In the genomic region with DNA sequence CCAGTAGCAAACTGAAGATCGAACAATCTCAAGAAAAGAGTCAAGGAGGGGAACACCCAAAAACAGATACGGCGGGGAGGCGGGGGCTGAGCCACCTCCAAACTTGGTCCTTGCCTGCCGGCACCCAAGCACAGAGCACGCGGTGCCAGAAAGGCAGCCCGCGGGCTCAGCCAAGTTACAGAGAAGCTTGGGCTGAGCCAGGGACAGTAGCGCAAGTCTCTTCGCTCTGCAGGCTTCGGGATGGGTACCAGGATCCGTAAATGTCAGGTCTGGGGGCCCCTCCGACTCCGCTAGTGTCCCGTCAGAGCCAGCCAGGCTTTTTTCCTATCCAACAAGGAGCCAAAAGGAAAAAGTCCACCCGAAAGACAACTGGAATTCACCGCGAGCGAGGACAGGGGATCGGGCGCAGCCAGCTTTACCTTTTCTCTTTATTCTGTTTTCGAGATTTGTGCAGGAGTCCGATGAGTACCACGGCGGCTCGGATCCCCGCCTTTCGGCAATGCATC, we compare ENCODE assay signal across 9 mouse cellular contexts.
DNase-seq lines count a peak whose midpoint lies in the region; ATAC-seq lines count a peak whose summit lies in the region.
"Had no signal": no experiment of that assay in that cellular context is flagged by ENCODE, and none has a peak within 500 bp of the region (broad histone marks: within the 10 kb centered on the region; RNA-seq: fewer than 3 reads in every experiment).

No protein-coding gene starts in this region.

- intact Hi-C loops in heart, postnatal 25 days (cut with DNase I) = loop anchor here (5.0 kb wide), 1 partner anchor 55 kb away; no protein-coding TSS in a partner anchor

- peaks cover 18% of the 10 kb centered on the region for H3K4me1 ChIP-seq in midbrain, embryonic 16.5 days (ENCODE audit: control insufficient read depth, insufficient read depth, low read length)

- DNase-seq in heart, adult 11 months = peak; percentile 91
- DNase-seq in heart, postnatal 25 days (ENCODE audit: low spot score) = no peak
- DNase-seq in A20 (ENCODE audit: low read depth, low spot score) = peak; percentile 67
- peak; percentile 68 for DNase-seq in brain, adult 2 months (ENCODE audit: low read depth, low spot score)
- DNase-seq in heart, adult 18-20 months = peak; percentile 43 to 67
- DNase-seq in kidney, postnatal 10 days = peak; percentile 34

- H3K27me3 ChIP-seq in midbrain, embryonic 16.5 days (ENCODE audit: control insufficient read depth, insufficient read depth, low read depth, low read length) = peaks cover 8% of the 10 kb centered on the region

- peak overlapping the region; percentile 78 for H3K9ac ChIP-seq in midbrain, embryonic 16.5 days (ENCODE audit: low read depth, low read length)

- H3K27ac ChIP-seq in midbrain, embryonic 16.5 days (ENCODE audit: low read length) = no peak overlapping the region
- H3K27ac ChIP-seq: macrophage had no signal

- H3K36me3 ChIP-seq in midbrain, embryonic 16.5 days (ENCODE audit: control insufficient read depth, insufficient read depth, low read length) = no peaks in the 10 kb centered on the region

- peak overlapping the region; percentile 75 for H3K4me3 ChIP-seq in midbrain, embryonic 16.5 days (ENCODE audit: low read depth, low read length)

- peak overlapping the region; percentile 99 for H3K4me2 ChIP-seq in midbrain, embryonic 16.5 days (ENCODE audit: low read length)

- H3K9me3 ChIP-seq in midbrain, embryonic 16.5 days (replicated peaks; ENCODE audit: control insufficient read depth, low read length, poor library complexity, severe bottlenecking) = no peaks in the 10 kb centered on the region

- under 1% methylated on average over 29 of the region's 29 CpGs for WGBS in midbrain, embryonic 16.5 days

- peak; percentile 55; the same call in 1 of the 2 replicates for ATAC-seq in midbrain, embryonic 16.5 days
- ATAC-seq in inflammation-experienced regulatory T-cells, adult 6 months = no peak
